Mouse (Mus musculus): ENCODE results near the gene Arhgap24. TPM values are rescaled to one million over a fixed set of nuclear protein-coding genes. Genes with fewer than 3 reads are reported as not detected.

Gene Arhgap24
- total RNA-seq, 2 experiments from 2014 or later: 7.0 to 7.4 TPM

DNA sequence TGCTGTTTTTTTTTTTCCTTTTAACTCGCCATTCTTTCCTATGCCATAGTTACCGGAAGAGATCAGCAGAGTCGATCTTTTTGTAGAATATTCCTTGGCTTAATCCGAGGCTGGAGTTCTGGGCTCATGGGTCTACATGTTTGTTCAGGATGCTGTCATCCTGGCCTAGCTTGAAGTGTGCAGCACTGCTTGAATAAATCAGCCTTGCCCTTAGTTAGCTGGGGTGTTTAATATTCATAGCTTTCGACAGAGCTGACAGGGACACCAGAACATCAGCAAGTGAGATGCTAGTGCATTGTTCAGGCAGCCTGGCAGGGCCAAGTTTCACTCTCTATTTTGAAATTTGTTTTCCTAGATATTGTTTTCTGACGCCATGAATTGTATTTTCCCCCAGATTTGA, 79.1 kb downstream of the Arhgap24 start:
- no peak for DNase-seq (ENCODE audit: extremely low spot score in 1 of 2, low spot score in 2 of 2)
- intact Hi-C loops (cut with DNase I): no loop called here

DNA sequence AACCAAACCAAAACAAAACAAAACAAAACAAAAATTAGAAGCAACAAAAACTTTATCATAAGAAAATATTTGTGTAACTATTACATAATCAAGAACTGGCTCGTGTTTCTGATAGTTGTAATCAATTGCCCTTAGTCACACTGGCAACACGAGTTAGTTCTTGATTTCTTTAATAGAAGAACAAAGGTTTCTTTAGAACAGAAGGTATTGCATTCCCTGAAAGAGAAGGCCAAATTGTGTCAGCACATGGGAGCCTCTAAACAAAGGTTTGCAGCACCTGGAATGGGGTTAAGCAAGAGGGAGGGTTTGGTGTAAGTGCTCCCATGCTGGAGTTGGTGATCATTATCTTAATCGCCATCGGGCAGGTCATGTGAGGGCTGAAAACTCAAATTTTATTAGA, 82.8 kb downstream of the Arhgap24 start:
- no peak for DNase-seq (ENCODE audit: extremely low spot score in 1 of 2, low spot score in 2 of 2)
- intact Hi-C loops (cut with DNase I): no loop called here

DNA sequence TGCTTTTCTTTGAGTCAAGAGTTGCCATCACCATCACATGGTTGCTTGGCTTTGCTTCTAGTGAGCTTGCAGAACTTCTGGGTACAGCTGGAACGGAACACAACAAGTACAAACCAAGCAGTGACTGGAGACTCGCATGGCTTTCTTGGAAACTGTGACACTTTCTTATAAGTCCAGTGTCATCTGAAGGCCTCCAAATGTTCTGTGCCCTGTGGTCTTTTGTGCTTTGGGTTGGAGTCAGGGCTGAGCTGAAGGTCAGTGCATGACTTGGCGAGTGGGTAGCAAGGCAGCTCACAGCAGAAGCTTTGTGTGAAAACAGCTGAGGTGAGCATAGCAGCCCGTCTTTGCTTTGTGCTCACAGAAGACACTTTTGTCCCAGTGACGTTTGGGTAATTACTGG, 87.6 kb downstream of the Arhgap24 start:
- intact Hi-C loops (cut with DNase I): no loop called here
- no peak for DNase-seq (ENCODE audit: extremely low spot score in 1 of 2, low spot score in 2 of 2)

DNA sequence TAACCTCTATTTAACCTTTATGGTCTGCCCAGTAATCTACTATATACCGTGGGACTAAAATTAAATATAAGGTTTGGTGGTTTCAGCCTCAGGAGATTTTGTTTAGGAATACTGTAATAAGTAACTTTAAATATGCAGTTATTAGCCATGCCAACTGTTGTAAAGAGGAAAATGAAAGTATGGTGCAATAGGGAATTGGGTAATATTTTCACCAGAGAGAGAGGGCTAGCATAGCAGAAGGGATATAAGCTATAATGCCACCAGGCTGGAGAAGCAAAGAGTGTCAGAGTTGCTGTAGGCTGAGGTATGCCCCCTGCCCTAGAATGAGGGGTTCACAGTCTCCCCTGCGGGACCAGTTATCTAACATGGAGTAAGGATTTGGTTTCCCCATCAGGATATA, 90.3 kb downstream of the Arhgap24 start:
- intact Hi-C loops (cut with DNase I): no loop called here
- no peak for DNase-seq (ENCODE audit: extremely low spot score in 1 of 2, low spot score in 2 of 2)

DNA sequence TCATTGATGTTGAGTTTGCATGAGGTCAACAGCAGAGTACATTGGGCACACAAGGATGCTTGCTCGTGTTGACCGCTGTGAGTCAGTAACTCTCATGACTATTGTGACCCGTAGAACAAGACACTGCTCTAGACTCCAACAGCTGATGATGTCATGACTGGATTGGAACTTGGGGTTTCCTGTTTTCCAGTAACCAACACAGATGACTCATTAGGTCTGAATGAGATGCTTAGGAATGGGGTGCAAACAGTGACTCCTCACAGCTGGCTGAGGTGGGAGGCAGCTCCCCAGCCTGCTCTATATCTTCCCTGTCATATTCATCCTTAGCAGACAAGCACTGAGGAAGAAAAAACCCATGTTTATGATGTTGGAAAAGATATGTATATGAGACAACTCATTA, 95.6 kb downstream of the Arhgap24 start:
- intact Hi-C loops (cut with DNase I): no loop called here

DNA sequence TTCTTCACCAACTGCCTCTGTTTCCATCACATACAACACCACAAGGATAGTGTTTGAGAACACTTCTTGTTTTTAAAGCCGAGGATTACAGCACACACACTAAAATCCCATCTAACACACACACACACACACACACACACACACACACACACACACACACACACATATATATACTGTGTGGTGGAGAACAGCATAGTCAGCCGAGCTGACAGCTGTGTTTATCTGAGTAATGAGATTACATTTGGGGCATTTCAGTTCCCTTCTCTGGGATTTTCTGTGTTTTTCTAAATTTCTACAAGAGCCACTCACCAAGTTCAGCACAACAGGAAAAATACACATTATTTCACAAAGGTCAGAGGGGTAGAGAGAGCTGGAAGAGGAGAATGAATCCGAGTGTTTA, 96.5 kb downstream of the Arhgap24 start:
- DNase-seq (ENCODE audit: extremely low spot score in 1 of 2, low spot score in 2 of 2): no peak
- intact Hi-C loops (cut with DNase I): no loop called here

More for the DNA sequence above, 95.6 kb downstream of the Arhgap24 start:
- no peak for DNase-seq (ENCODE audit: extremely low spot score in 1 of 2, low spot score in 2 of 2)

DNA sequence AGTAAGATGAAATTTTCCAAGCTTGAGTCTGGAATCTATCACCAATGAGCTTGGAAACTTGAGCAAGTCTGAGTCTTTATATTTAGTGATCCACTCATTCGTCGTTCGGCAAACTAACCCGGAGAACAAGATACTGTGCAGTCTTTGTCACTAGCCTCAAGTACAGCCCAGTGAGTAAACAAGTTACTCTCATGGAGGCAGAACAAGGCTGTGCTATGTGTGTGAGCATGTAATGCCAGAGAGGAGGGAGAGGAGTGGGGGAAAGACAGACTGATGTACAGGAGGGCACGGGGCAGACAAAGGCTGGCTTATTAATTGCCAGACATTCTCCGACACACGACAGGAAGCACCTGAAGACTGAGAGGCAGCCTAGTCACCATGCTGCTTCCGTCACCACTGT, 97.2 kb downstream of the Arhgap24 start:
- DNase-seq (ENCODE audit: extremely low spot score in 1 of 2, low spot score in 2 of 2): no peak
- intact Hi-C loops (cut with DNase I): no loop called here

DNA sequence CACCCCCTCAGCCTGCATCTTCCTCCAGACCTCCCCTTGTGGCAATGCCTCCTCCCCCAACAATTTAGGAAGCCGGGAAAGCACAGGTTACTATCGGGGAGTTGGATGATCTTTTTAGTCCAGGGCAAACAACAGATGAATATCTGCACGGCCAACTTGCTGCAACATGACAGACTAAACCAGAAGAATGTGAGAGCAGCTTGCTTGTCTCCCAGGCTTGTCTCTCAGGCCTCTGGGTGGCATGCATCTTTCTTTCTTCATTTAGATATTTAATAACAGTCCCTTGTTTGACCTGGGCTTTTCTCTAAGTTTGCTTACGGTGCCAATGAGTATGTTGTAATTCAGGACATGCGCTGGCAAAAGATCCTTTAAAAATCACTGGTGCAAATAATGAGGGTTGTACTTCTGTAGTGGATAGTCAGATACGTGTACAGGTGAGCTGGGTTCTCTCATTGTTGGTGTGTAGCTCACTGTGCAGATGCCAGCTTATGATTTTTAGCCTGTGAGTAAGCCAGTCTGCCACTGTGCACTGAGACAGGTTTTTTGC, 101.7 kb downstream of the Arhgap24 start:
- no peak for DNase-seq (ENCODE audit: extremely low spot score in 1 of 2, low spot score in 2 of 2)
- intact Hi-C loops (cut with DNase I): no loop called here

DNA sequence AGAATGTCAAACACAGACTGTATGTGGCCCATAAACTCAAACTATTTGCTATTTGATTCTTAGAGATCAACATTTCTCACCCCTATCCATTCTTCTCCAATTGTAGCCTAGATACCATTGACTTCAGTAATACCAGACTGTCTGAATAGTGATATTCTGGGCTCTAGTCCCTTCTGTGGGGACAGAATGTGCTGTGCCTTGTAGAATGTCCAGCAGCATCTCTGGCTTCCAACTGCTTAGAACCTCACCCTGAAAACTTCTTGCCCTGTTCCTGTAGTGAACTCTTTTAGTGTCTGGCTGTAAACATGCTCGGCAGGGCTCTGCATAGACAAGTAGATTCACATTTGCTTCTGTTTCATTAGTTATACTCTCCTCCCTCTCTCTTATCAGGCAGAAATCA, 110.2 kb downstream of the Arhgap24 start:
- DNase-seq (ENCODE audit: extremely low spot score in 1 of 2, low spot score in 2 of 2): no peak
- intact Hi-C loops (cut with DNase I): no loop called here

DNA sequence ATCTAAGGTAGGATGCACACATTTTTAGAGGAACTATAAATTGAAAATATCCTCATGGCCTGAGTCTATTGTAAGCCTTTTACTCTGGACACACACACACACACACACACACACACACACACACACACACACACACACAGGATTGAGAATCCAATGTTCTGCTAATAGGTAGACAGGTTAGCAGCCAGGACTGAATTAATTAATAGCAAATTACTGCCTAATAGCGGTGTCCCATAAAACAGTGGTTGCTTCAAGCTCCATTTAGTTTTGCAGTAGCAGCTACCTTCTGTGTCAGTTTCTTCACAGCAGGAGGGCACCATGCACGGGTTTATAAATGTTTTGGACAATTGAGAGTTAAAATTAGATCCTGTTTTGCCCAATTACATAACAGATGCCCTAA, 111.9 kb downstream of the Arhgap24 start:
- no peak for DNase-seq (ENCODE audit: extremely low spot score in 1 of 2, low spot score in 2 of 2)
- intact Hi-C loops (cut with DNase I): no loop called here

DNA sequence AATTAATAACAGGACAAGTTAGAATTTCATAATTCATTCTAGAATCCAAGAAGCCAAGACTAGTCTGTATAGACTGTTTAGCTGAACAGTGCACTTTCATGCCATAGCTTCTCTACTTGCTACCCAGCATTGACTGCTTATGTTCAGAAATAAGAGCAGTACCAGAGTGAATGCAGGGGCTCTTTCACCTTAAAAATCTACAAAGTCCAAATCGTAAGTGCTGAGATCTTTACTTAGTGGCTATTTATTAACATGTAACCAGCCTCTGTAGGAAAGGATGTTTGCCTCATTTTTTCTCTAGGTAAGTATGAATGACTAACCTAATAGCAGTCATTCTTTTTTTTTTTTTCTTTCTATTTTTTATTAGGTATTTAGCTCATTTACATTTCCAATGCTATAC, 117.9 kb downstream of the Arhgap24 start:
- intact Hi-C loops (cut with DNase I): no loop called here
- DNase-seq (ENCODE audit: extremely low spot score in 1 of 2, low spot score in 2 of 2): no peak

DNA sequence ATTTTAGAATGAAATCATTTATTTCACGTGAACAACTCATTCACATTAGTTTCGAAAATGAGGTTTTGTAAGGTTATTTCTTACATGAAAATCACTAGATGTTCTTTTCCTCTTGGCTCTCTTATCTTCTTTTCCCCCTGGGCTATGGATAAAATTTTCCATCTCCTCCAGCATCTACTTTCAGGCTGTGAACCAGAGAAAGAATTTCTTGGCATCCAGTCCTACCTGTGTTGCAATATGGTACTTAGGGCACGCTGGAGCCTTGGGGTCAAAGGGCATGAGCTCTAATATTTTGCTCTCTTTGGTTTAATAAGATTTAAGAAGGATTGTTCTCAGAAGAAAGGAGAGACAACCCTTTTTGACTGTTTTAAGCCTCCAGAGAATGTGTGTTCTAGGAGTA, 132.4 kb downstream of the Arhgap24 start:
- no peak for DNase-seq (ENCODE audit: extremely low spot score in 1 of 2, low spot score in 2 of 2)
- intact Hi-C loops (cut with DNase I): no loop called here

DNA sequence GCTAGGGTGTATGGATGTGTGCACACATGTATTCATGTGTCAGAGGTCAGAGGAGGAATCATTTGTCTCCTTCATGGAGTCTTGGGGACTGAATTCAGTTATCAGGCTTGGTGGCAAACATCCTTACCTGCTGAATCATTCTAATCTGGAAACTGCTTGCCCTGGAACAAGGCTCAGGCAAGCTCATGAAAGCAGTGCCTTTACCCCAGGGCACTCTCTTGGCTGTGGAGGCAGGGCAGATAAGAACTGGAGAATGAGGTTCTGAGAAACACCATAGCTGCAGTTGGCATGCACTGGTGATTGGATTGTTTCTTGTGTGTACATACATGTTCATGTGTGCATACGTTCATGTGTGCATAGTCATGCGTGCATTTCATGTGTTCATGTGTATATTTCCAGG, 132.9 kb downstream of the Arhgap24 start:
- DNase-seq (ENCODE audit: extremely low spot score in 1 of 2, low spot score in 2 of 2): no peak
- intact Hi-C loops (cut with DNase I): no loop called here

DNA sequence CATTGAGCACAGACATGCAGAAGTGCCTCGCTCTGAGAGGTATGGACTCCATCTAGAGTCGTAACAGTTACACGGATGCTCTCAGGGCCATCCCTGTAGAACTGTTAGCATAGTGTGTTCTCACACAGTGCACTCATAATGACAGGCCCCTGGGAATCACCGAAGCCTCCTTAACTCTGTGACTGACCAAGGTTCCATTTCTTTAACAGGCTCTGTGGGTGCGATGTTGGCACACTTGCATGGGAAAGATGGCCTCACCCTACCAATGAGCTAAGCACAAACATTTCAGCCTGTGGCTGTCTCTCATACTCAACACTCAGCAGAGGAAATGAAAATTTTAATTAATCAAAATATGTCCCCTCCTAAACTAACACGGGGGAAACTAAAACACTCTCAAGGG, 134.1 kb downstream of the Arhgap24 start:
- no peak for DNase-seq (ENCODE audit: extremely low spot score in 1 of 2, low spot score in 2 of 2)
- intact Hi-C loops (cut with DNase I): no loop called here

DNA sequence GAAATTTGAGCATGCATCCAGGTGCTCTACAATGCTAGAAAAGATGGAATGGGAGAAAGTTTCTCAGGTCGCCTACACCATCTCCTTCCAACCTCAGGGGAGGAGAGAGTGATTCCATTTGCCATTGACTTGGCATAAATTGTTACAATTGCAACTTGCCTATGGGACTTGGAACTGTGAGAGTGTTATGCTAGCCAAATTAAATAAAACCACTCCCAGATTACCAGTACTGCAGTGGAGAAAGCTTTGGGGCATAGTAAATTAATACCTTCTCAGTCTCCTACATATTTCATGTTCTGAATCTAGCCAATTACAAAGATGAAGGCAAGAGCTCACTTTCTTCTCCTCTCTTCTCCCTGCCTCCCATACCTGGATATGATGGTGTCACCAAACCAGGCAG, 139.8 kb downstream of the Arhgap24 start:
- intact Hi-C loops (cut with DNase I): no loop called here
- no peak for DNase-seq (ENCODE audit: extremely low spot score in 1 of 2, low spot score in 2 of 2)

DNA sequence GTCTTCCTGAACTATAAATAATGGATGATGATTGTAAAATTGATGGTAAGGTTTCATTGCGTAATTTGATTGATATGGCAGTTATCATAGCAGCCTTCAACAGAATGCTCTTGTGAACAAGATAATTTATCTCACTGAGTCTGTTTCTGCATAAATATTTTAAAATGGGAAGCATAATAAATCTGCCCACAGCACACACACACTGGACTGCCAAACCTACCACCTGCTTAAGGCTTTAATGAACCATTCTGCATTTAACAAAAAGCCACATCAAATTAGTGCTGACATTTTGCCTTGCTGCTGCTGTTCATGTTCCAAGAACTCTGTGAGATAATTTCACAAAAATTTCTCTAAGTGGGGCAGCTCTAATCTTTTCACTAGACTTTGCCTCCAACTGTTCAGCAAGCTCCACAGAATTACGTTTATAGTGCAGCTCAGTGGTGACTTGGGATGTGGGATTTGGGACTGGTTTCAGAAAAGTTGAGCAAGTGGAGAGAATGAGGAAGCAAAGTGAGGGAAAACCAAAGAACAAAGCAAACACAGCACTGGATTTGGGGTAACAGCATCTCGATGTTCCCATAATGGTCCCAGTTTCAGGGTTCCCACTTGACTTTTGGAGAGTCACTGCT, 142.7 kb downstream of the Arhgap24 start:
- no peak for DNase-seq (ENCODE audit: extremely low spot score in 1 of 2, low spot score in 2 of 2)
- intact Hi-C loops (cut with DNase I): no loop called here

DNA sequence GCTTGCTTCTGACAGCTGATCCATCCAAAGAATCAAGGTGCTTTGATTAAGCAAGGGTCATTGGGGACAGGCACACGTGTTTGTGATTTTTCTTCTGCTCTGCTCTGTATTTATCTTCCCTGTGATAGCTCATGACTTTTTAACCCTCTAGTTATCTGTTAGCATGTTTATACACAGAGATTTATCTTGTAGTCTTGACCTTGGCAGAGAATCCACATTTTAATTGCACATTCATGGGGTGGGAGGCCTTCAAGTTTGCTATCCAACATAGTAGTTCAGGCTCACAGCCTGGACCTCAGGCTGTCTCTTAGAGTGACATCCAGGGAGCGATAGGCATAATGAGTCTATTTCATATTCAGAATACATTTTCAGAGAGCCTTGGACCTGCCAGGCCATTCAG, 145.5 kb downstream of the Arhgap24 start:
- intact Hi-C loops (cut with DNase I): no loop called here
- no peak for DNase-seq (ENCODE audit: extremely low spot score in 1 of 2, low spot score in 2 of 2)

DNA sequence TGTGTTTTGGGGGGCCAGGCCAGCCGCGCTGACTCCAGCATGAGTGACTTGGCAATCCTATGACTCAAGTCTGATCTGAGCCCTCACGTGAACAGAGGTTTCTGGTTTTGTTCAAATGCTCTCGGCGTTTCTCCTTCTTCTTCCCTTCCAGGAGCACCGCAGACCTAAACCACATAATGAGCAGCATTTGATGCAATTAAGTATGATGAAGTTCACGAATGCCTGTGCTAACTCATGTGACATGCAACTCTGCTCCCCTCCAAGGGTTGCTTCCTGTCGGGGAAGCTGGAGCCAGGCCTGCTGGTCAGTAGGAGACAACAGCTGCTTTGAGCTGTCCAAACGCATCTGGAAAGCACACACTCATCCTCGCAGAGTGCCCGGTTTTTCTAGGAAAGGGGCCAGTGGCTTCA, 148.2 kb downstream of the Arhgap24 start:
- intact Hi-C loops (cut with DNase I): no loop called here
- no peak for DNase-seq (ENCODE audit: extremely low spot score in 1 of 2, low spot score in 2 of 2)

DNA sequence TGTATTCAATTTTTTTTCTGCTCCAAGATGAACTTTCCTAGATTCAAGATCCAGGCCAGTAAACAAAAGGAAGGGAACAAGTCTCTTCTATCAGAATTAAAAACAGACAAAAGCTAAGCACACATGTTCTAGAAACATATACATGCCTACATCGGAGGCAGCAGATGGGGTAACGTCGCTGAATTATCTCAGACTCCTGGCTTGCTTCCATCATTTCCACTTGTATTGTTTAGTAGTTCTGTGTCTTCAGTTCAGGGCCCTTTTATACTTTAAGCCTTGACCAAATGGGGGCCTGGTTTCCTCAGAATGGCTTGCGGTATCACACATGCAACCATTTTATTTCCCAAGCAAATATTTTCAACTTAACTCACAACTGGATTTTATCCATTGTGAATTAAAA, 154.4 kb downstream of the Arhgap24 start:
- intact Hi-C loops (cut with DNase I): no loop called here
- no peak for DNase-seq (ENCODE audit: extremely low spot score in 1 of 2, low spot score in 2 of 2)

DNA sequence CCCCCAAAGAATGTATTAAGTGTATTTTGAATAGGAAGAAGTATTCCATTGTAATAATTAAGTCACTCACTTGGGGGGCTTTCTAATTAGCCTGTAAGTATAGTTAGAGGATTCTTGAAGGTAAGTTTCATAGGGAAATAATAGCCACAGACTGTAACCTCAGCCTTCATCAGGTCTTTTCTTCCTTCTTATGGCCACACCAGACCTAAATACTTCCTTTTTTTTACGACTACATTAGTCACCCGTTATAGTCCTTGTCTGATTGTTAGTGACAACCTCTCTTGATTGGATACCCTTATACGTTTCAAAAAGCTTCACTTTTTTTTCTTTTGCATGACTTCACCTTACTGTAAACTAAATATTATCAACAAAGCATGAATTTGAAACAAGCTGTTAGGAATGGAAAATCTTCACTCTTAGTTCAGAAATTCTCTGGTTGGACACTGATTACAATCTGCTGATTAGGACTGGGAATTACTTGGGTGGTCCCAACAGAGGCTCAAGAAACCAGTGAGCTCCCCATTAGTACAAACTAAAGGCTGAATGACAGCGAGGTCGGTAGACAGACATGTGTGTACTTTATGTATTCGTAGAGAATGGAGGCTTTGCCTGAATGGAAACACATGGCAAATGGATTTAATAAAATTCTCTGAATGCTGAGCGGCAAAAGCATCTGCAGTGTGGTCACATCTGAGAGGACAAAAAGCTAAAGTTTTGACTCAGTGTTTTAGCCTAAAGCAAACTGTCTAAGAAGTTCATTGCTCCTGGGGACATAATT, 158.8 kb downstream of the Arhgap24 start:
- DNase-seq (ENCODE audit: extremely low spot score in 1 of 2, low spot score in 2 of 2): no peak
- intact Hi-C loops (cut with DNase I): no loop called here

DNA sequence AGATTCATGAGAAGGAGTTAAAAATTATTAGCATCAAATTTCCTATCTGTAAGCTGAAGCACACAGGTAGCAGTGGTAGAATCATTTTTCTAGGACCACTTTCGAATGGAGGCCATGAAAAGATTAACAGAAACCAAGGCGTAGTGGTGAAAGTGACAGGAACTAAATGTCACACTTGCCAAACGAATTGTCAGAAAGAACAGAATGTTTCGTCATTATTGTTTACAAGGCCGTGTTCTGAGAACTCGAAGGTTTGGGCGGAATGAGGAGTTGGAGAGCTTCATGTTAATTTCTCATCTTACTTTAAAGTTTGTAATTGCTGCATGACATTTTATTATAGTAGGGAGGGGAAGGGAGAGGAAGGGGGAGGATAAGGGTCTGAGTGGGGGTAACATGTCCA, 162.2 kb downstream of the Arhgap24 start:
- intact Hi-C loops (cut with DNase I): no loop called here
- no peak for DNase-seq (ENCODE audit: extremely low spot score in 1 of 2, low spot score in 2 of 2)
